Mouse (Mus musculus): ENCODE data around the gene Parp16. TPM values are rescaled to one million over a fixed set of nuclear protein-coding genes. Genes with fewer than 3 reads are reported as not detected.
"Not testable (repeated sequence)": the region's sequence is repeated elsewhere in the genome, so short reads cannot be mapped to it uniquely, and the experiment has no call there.

Gene Parp16
- polyA plus RNA-seq, 1 experiment from 2014 or later, result 5.7 TPM

GRCm38 (mm10) chr9:65215494-65216126, 20.5 kb downstream of the Parp16 start:
- Histone ChIP-seq H3K27me3 (no peaks in the 10 kb centered on the region), H3K36me3 (replicated peaks) (no peaks in the 10 kb centered on the region), H3K27ac (peak overlapping the region; percentile 85), H3K4me3 (replicated peaks) (peak overlapping the region; percentile 68), H3K4me2 (peak overlapping the region; percentile 84), H3K9me3 (no peaks in the 10 kb centered on the region), H3K4me1 (peaks cover 16% of the 10 kb centered on the region), H3K9ac (peak overlapping the region; percentile 82)
- no peak for ATAC-seq (ENCODE audit: low FRiP score)
- WGBS, result 11% methylated on average over 31 of the region's 31 CpGs

GRCm38 (mm10) chr9:65216972-65217371, 21.8 kb downstream of the Parp16 start:
- Histone ChIP-seq H3K4me3 (replicated peaks) (no peak overlapping the region), H3K4me2 (no peak overlapping the region), H3K27me3 (no peaks in the 10 kb centered on the region), H3K27ac (no peak overlapping the region), H3K9ac (no peak overlapping the region), H3K4me1 (peaks cover 16% of the 10 kb centered on the region), H3K9me3 (no peaks in the 10 kb centered on the region), H3K36me3 (replicated peaks) (no peaks in the 10 kb centered on the region)
- no peak for ATAC-seq (ENCODE audit: low FRiP score)
- WGBS, result 68% methylated on average over 8 of the region's 8 CpGs

- Histone ChIP-seq H3K36me3 (replicated peaks) (no peaks in the 10 kb centered on the region), H3K27ac (no peak overlapping the region)
These were observed 22.5 kb downstream of the Parp16 start for GRCm38 (mm10) chr9:65217661-65218060.

GRCm38 (mm10) chr9:65218916-65219315, 23.8 kb downstream of the Parp16 start:
- Histone ChIP-seq H3K4me2 (no peak overlapping the region), H3K4me1 (peaks cover 16% of the 10 kb centered on the region), H3K27ac (no peak overlapping the region), H3K9me3 (no peaks in the 10 kb centered on the region), H3K27me3 (no peaks in the 10 kb centered on the region), H3K9ac (no peak overlapping the region), H3K4me3 (replicated peaks) (no peak overlapping the region), H3K36me3 (replicated peaks) (no peaks in the 10 kb centered on the region)
- 57% methylated on average over 1 of the region's 1 CpGs for WGBS
- ATAC-seq (ENCODE audit: low FRiP score), result no peak

More at GRCm38 (mm10) chr9:65217661-65218060, 22.5 kb downstream of the Parp16 start:
- no peak overlapping the region for H3K9ac ChIP-seq
- H3K4me1 ChIP-seq, result peaks cover 16% of the 10 kb centered on the region
- no peak overlapping the region for H3K4me3 ChIP-seq (replicated peaks)
- no peak overlapping the region for H3K4me2 ChIP-seq
- no peak for ATAC-seq (ENCODE audit: low FRiP score)
- 76% methylated on average over 6 of the region's 6 CpGs for WGBS
- H3K27me3 ChIP-seq, result no peaks in the 10 kb centered on the region
- H3K9me3 ChIP-seq, result no peaks in the 10 kb centered on the region

- not testable (repeated sequence) for H3K27me3 ChIP-seq; H3K4me3 ChIP-seq (replicated peaks); H3K4me2 ChIP-seq; H3K36me3 ChIP-seq (replicated peaks); H3K9ac ChIP-seq; ATAC-seq (ENCODE audit: low FRiP score); H3K27ac ChIP-seq; H3K9me3 ChIP-seq
- 47% methylated on average over 3 of the region's 3 CpGs for WGBS
- peaks cover 11% of the 10 kb centered on the region for H3K4me1 ChIP-seq
These were observed 25.2 kb downstream of the Parp16 start for GRCm38 (mm10) chr9:65220398-65220797.

- Histone ChIP-seq H3K9me3 (no peaks in the 10 kb centered on the region), H3K9ac (no peak overlapping the region), H3K4me3 (replicated peaks) (no peak overlapping the region), H3K4me2 (no peak overlapping the region), H3K27ac (no peak overlapping the region), H3K36me3 (replicated peaks) (no peaks in the 10 kb centered on the region), H3K27me3 (no peaks in the 10 kb centered on the region), H3K4me1 (no peaks in the 10 kb centered on the region)
- no peak for ATAC-seq (ENCODE audit: low FRiP score)
- WGBS, result 82% methylated on average over 6 of the region's 6 CpGs
These were observed 28.8 kb downstream of the Parp16 start for GRCm38 (mm10) chr9:65223927-65224326.

- no peaks in the 10 kb centered on the region for H3K9me3 ChIP-seq
- H3K27ac ChIP-seq, result no peak overlapping the region
- H3K4me3 ChIP-seq (replicated peaks), result no peak overlapping the region
- no peak overlapping the region for H3K9ac ChIP-seq
- ATAC-seq (ENCODE audit: low FRiP score), result no peak
- no peaks in the 10 kb centered on the region for H3K27me3 ChIP-seq
- H3K4me2 ChIP-seq, result no peak overlapping the region
- WGBS, result 32% methylated on average over 4 of the region's 4 CpGs
- 0 out of 2 replicates have a peak, but pooled peaks cover 7% of the 10 kb centered on the region for H3K36me3 ChIP-seq (replicated peaks)
- H3K4me1 ChIP-seq, result no peaks in the 10 kb centered on the region
These were observed 30.6 kb downstream of the Parp16 start for GRCm38 (mm10) chr9:65225795-65226194.

GRCm38 (mm10) chr9:65230250-65230649, 35.1 kb downstream of the Parp16 start:
- no peak overlapping the region for H3K9ac ChIP-seq

GRCm38 (mm10) chr9:65231284-65231683, 36.1 kb downstream of the Parp16 start:
- H3K4me3 ChIP-seq (replicated peaks), result no peak overlapping the region
- peak; percentile 27; the same call in 1 of the 2 replicates for ATAC-seq (ENCODE audit: low FRiP score)
- 71% methylated on average over 8 of the region's 8 CpGs for WGBS
- H3K27me3 ChIP-seq, result no peaks in the 10 kb centered on the region
- no peak overlapping the region for H3K4me2 ChIP-seq
- no peak overlapping the region for H3K9ac ChIP-seq
- no peaks in the 10 kb centered on the region for H3K4me1 ChIP-seq
- H3K9me3 ChIP-seq, result no peaks in the 10 kb centered on the region
- H3K27ac ChIP-seq, result peak overlapping the region; percentile 31; the same call in 1 of the 2 replicates
- peaks cover 7% of the 10 kb centered on the region; the same call in 1 of the 2 replicates for H3K36me3 ChIP-seq (replicated peaks)

More at GRCm38 (mm10) chr9:65230250-65230649, 35.1 kb downstream of the Parp16 start:
- Histone ChIP-seq H3K4me3 (replicated peaks) (no peak overlapping the region), H3K36me3 (replicated peaks) (peaks cover 7% of the 10 kb centered on the region; the same call in 1 of the 2 replicates), H3K9me3 (no peaks in the 10 kb centered on the region), H3K27ac (no peak overlapping the region), H3K4me1 (no peaks in the 10 kb centered on the region), H3K4me2 (no peak overlapping the region), H3K27me3 (no peaks in the 10 kb centered on the region)
- 72% methylated on average over 6 of the region's 6 CpGs for WGBS
- no peak for ATAC-seq (ENCODE audit: low FRiP score)

- no peak overlapping the region; the same call in 1 of the 2 replicates for H3K9ac ChIP-seq
- 93% methylated on average over 9 of the region's 9 CpGs for WGBS
- no peaks in the 10 kb centered on the region for H3K27me3 ChIP-seq
These were observed 38.3 kb downstream of the Parp16 start for GRCm38 (mm10) chr9:65233243-65233985.

GRCm38 (mm10) chr9:65234734-65235133, 39.6 kb downstream of the Parp16 start:
- Histone ChIP-seq H3K27ac (no peak overlapping the region), H3K9ac (no peak overlapping the region), H3K4me1 (no peaks in the 10 kb centered on the region), H3K36me3 (replicated peaks) (peaks cover 11% of the 10 kb centered on the region; the same call in 1 of the 2 replicates), H3K9me3 (no peaks in the 10 kb centered on the region), H3K4me2 (no peak overlapping the region), H3K27me3 (no peaks in the 10 kb centered on the region), H3K4me3 (replicated peaks) (no peak overlapping the region)
- no peak for ATAC-seq (ENCODE audit: low FRiP score)
- 85% methylated on average over 3 of the region's 3 CpGs for WGBS

More at GRCm38 (mm10) chr9:65233243-65233985, 38.3 kb downstream of the Parp16 start:
- peaks cover 11% of the 10 kb centered on the region; the same call in 1 of the 2 replicates for H3K36me3 ChIP-seq (replicated peaks)
- ATAC-seq (ENCODE audit: low FRiP score), result no peak
- no peak overlapping the region for H3K4me3 ChIP-seq (replicated peaks)
- H3K4me2 ChIP-seq, result no peak overlapping the region
- no peaks in the 10 kb centered on the region for H3K4me1 ChIP-seq
- no peak overlapping the region for H3K27ac ChIP-seq
- H3K9me3 ChIP-seq, result no peaks in the 10 kb centered on the region

GRCm38 (mm10) chr9:65235601-65236000, 40.4 kb downstream of the Parp16 start:
- Histone ChIP-seq H3K27me3 (no peaks in the 10 kb centered on the region), H3K36me3 (replicated peaks) (peaks cover 4% of the 10 kb centered on the region; the same call in 1 of the 2 replicates), H3K9me3 (no peaks in the 10 kb centered on the region), H3K4me3 (replicated peaks) (no peak overlapping the region), H3K4me1 (no peaks in the 10 kb centered on the region; the same call in 1 of the 2 replicates), H3K9ac (no peak overlapping the region), H3K4me2 (no peak overlapping the region), H3K27ac (no peak overlapping the region)
- WGBS, result 59% methylated on average over 1 of the region's 1 CpGs
- ATAC-seq (ENCODE audit: low FRiP score), result no peak

All from forebrain, embryonic 12.5 days (tissue).